Mouse (Mus musculus) cerebellum, postnatal 4 days (tissue): ENCODE results near the gene Phc1.

Experiments
- DNase-seq, 2 experiments: peaks; one replicate each; pipeline ENCODE4 v3.0.0; 2022; ENCODE audit warnings: low spot score in 2 of 2, mixed read lengths in 1 of 2

Gene Phc1

GRCm38 (mm10) chr6:122339047-122339647 lies 1.2 kb downstream of the Phc1 start:
- DNase-seq: peak; percentile 28 to 64

- DNase-seq: no peak
These were observed 2.8 kb downstream of the Phc1 start for GRCm38 (mm10) chr6:122337546-122337945.

- DNase-seq: no peak
These were observed 5.5 kb downstream of the Phc1 start for GRCm38 (mm10) chr6:122334786-122335340.

- no peak for DNase-seq
These were observed 7.2 kb downstream of the Phc1 start for GRCm38 (mm10) chr6:122333081-122333612.

- no peak for DNase-seq
These were observed 14.9 kb downstream of the Phc1 start for GRCm38 (mm10) chr6:122325361-122325975.

GRCm38 (mm10) chr6:122318726-122319125 lies 21.6 kb downstream of the Phc1 start:
- DNase-seq: no peak

GRCm38 (mm10) chr6:122310187-122310820 lies 30.1 kb downstream of the Phc1 start:
- no peak for DNase-seq

- no peak for DNase-seq
These were observed 30.9 kb downstream of the Phc1 start for GRCm38 (mm10) chr6:122309446-122309960.

GRCm38 (mm10) chr6:122308505-122309393 lies 31.6 kb downstream of the Phc1 start, which contains the start of gene M6pr:
M6pr (plus strand) TSS chr6:122308720.
- DNase-seq: peak; percentile 80 to 94

GRCm38 (mm10) chr6:122308136-122308504 lies 32.2 kb downstream of the Phc1 start:
- no peak for DNase-seq

- no peak for DNase-seq
These were observed 33.7 kb downstream of the Phc1 start for GRCm38 (mm10) chr6:122306707-122307106.

- no peak for DNase-seq
These were observed 35.4 kb downstream of the Phc1 start for GRCm38 (mm10) chr6:122304790-122305555.

GRCm38 (mm10) chr6:122304355-122304754 lies 36.0 kb downstream of the Phc1 start:
- peak; percentile 72 to 83 for DNase-seq

- DNase-seq: no peak
These were observed 36.8 kb downstream of the Phc1 start for GRCm38 (mm10) chr6:122303526-122303925.

GRCm38 (mm10) chr6:122302661-122303060 lies 37.7 kb downstream of the Phc1 start:
- no peak for DNase-seq

GRCm38 (mm10) chr6:122302121-122302520 lies 38.2 kb downstream of the Phc1 start:
- DNase-seq: no peak

- DNase-seq: no peak
These were observed 40.7 kb downstream of the Phc1 start for GRCm38 (mm10) chr6:122299621-122300133.

- DNase-seq: no peak
These were observed 42.1 kb downstream of the Phc1 start for GRCm38 (mm10) chr6:122298223-122298609.

GRCm38 (mm10) chr6:122297279-122298222 lies 42.8 kb downstream of the Phc1 start:
- DNase-seq: peak in 1 of 2 experiments; percentile 23
